Mouse (Mus musculus): ENCODE data around the gene Vps13c. TPM values are rescaled to one million over a fixed set of nuclear protein-coding genes. Genes with fewer than 3 reads are reported as not detected.

Gene Vps13c
- polyA plus RNA-seq, 1 experiment from 2014 or later: 3.8 TPM

GRCm38 (mm10) chr9:68016255-68016954 is 176.2 kb downstream of the Vps13c start:
- H3K9me3 ChIP-seq: no peaks in the 10 kb centered on the region
- H3K4me3 ChIP-seq: no peak overlapping the region
- no peak overlapping the region for H3K27ac ChIP-seq
- peak; percentile 65 for DNase-seq (ENCODE audit: low spot score)
- peaks cover 10% of the 10 kb centered on the region for H3K27me3 ChIP-seq (ENCODE audit: insufficient read depth, poor library complexity, severe bottlenecking)
- no peaks in the 10 kb centered on the region; the same call in 1 of the 2 replicates for H3K4me1 ChIP-seq (replicated peaks)
- no peaks in the 10 kb centered on the region for H3K36me3 ChIP-seq
- WGBS: 52% methylated on average over 5 of the region's 5 CpGs

- H3K4me1 ChIP-seq (replicated peaks): no peaks in the 10 kb centered on the region; the same call in 1 of the 2 replicates
- no peaks in the 10 kb centered on the region for H3K36me3 ChIP-seq
- H3K4me3 ChIP-seq: no peak overlapping the region
- 91% methylated on average over 8 of the region's 8 CpGs for WGBS
- H3K27ac ChIP-seq: no peak overlapping the region
- H3K9me3 ChIP-seq: no peaks in the 10 kb centered on the region
- no peak for DNase-seq (ENCODE audit: low spot score)
- H3K27me3 ChIP-seq (ENCODE audit: insufficient read depth, poor library complexity, severe bottlenecking): peaks cover 7% of the 10 kb centered on the region
Observed at GRCm38 (mm10) chr9:68020776-68021365, 180.7 kb downstream of the Vps13c start.

- H3K36me3 ChIP-seq: no peaks in the 10 kb centered on the region
- 89% methylated on average over 9 of the region's 9 CpGs for WGBS
- no peak for DNase-seq (ENCODE audit: low spot score)
- H3K27ac ChIP-seq: no peak overlapping the region
- peaks cover 1% of the 10 kb centered on the region; the same call in 1 of the 2 replicates for H3K27me3 ChIP-seq (ENCODE audit: insufficient read depth, poor library complexity, severe bottlenecking)
- no peaks in the 10 kb centered on the region; the same call in 1 of the 2 replicates for H3K4me1 ChIP-seq (replicated peaks)
- no peaks in the 10 kb centered on the region for H3K9me3 ChIP-seq
- H3K4me3 ChIP-seq: no peak overlapping the region
Observed at GRCm38 (mm10) chr9:68022311-68023043, 182.3 kb downstream of the Vps13c start.

- Histone ChIP-seq H3K4me3 (no peak overlapping the region), H3K9me3 (no peaks in the 10 kb centered on the region), H3K4me1 (replicated peaks) (peaks cover 4% of the 10 kb centered on the region; the same call in 1 of the 2 replicates), H3K27ac (no peak overlapping the region), H3K27me3 (ENCODE audit: insufficient read depth, poor library complexity, severe bottlenecking) (no peaks in the 10 kb centered on the region), H3K36me3 (no peaks in the 10 kb centered on the region)
- 74% methylated on average over 4 of the region's 4 CpGs for WGBS
- DNase-seq (ENCODE audit: low spot score): no peak
Observed at GRCm38 (mm10) chr9:68028631-68029030, 188.4 kb downstream of the Vps13c start.

- 71% methylated on average over 5 of the region's 5 CpGs for WGBS
- Histone ChIP-seq H3K9me3 (no peaks in the 10 kb centered on the region), H3K27ac (no peak overlapping the region), H3K36me3 (no peaks in the 10 kb centered on the region), H3K4me1 (replicated peaks) (peaks cover 29% of the 10 kb centered on the region), H3K4me3 (no peak overlapping the region), H3K27me3 (ENCODE audit: insufficient read depth, poor library complexity, severe bottlenecking) (no peaks in the 10 kb centered on the region)
- DNase-seq (ENCODE audit: low spot score): no peak
Observed at GRCm38 (mm10) chr9:68033771-68034170, 193.6 kb downstream of the Vps13c start.

Other genes with a start within 250 kb of the Vps13c start
- gene C2cd4b, start 81.0 kb upstream of the Vps13c start, polyA plus RNA-seq (2016; fragmentation: Nextera tagmentation; extraction: Ambion mirVana): 0.12 and 0.30 TPM in 2 replicates
- not detected in 2 replicates for gene C2cd4a, start 8.1 kb upstream of the Vps13c start, polyA plus RNA-seq (2016; fragmentation: Nextera tagmentation; extraction: Ambion mirVana)

Measured in hindbrain, embryonic 10.5 days (tissue).